Mouse (Mus musculus) embryonic facial prominence, embryonic 11.5 days (tissue): ENCODE measurements around the gene Oser1. TPM values are rescaled to one million over a fixed set of nuclear protein-coding genes. Genes with fewer than 3 reads are reported as not detected.

Experiments
- ATAC-seq: fragments of 200-750 bp; cut with Nextera tagmentation; replicated peaks from 2 replicates; pipeline ENCODE4 v1.8.0; 2017; ENCODE audit warnings: low read depth; ENCODE audit not compliant: insufficient number of reproducible peaks, low FRiP score, low TSS enrichment
- DNase-seq: peaks from one replicate; pipeline ENCODE4 v3.0.0-alpha.2; 2015; ENCODE audit warnings: low spot score
- H3K27ac ChIP-seq: fragments of 300-500 bp; sonication (generic); replicated peaks from 2 replicates; pipeline ENCODE4 v1.5.1; 2014; ENCODE audit warnings: mild to moderate bottlenecking, low read depth, low read length, control low read depth
- H3K27me3 ChIP-seq: fragments of 300-500 bp; sonication (generic); 2 replicates; pipeline ENCODE4 v1.6.1; 2014; ENCODE audit warnings: mild to moderate bottlenecking, low read length, moderate library complexity, mixed read lengths; ENCODE audit not compliant: control insufficient read depth, insufficient read depth
- H3K36me3 ChIP-seq: fragments of 300-500 bp; sonication (generic); replicated peaks from 2 replicates; pipeline ENCODE4 v1.6.1; 2014; ENCODE audit warnings: low read depth, mild to moderate bottlenecking, low read length, moderate library complexity, mixed read lengths; ENCODE audit not compliant: control insufficient read depth, insufficient read depth
- H3K4me1 ChIP-seq: fragments of 300-500 bp; sonication (generic); 2 replicates; pipeline ENCODE4 v1.6.1; 2014; ENCODE audit warnings: low read length, mixed read lengths; ENCODE audit not compliant: control insufficient read depth, insufficient read depth
- H3K4me2 ChIP-seq: fragments of 300-500 bp; sonication (generic); 2 replicates; pipeline ENCODE4 v1.6.1; 2014; ENCODE audit warnings: low read depth, mild to moderate bottlenecking, control low read depth, low read length, moderate library complexity
- H3K4me3 ChIP-seq: fragments of 300-500 bp; sonication (generic); 2 replicates; pipeline ENCODE4 v1.5.1; 2014; ENCODE audit warnings: low read depth, low read length, control low read depth
- H3K9ac ChIP-seq: fragments of 300-500 bp; sonication (generic); replicated peaks from 2 replicates; pipeline ENCODE4 v1.6.1; 2014; ENCODE audit warnings: mild to moderate bottlenecking, control low read depth, low read length
- H3K9me3 ChIP-seq: fragments of 300-500 bp; sonication (generic); replicated peaks from 2 replicates; pipeline ENCODE4 v1.6.1; 2016; ENCODE audit warnings: mild to moderate bottlenecking, low read length, inconsistent platforms, mixed read lengths; ENCODE audit not compliant: control insufficient read depth
- WGBS: fragments of 180-500 bp; shearing (Covaris S2); extraction: QIAGEN DNeasy Blood & Tissue Kit; methylation state at CpG from one replicate; pipeline ENCODE4 v1.1.7; 2014; 5-methylcytosine and 5-hydroxymethylcytosine counted together
- polyA plus RNA-seq: library from polyadenylated mRNA; unstranded; fragments of >200 nt; fragmentation: Nextera tagmentation; extraction: Ambion mirVana; gene quantifications from 2 replicates; pipeline ENCODE4 v1.2.1, GENCODE M21; 2014

Gene Oser1
- polyA plus RNA-seq, 1 experiment from 2014 or later = 105 TPM

DNA sequence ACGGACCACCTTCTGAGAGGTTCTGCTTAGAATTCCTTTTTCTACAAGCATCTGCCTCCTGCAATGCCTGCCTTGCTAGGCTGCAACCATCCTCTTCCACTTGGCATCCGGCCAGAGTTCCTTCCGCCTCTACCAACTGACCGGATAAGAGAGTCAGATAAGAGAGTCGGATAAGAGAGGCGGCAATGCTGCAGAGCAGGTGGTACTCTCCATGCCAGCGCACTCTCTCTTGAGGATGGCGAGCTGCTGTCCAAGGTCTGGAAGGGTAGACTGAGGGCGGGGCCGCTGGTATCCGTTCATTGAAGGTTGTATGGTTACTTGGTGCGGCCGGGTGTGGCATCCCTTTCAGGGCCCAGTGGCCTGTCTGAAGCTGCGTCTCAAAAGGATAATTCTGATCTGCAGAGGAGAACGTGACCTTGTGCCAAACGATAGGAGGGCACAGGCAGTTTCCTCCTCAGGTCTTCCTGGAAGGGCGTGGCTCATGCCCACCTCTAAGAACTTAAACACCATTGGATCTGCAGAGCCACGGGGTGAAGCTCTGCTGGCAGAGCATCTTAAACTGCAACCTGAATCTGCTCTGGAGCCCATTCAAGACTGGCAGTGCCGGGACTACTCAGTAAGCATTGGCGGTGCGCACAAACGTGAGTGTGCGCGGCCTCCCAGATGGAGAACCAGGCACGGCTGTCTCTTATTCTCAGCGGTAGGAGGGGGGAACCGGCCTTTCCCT lies 34.2 kb upstream of the Oser1 start:
- no peaks in the 10 kb centered on the region for H3K9me3 ChIP-seq
- 57% methylated on average over 27 of the region's 27 CpGs for WGBS
- H3K36me3 ChIP-seq = no peaks in the 10 kb centered on the region
- no peak overlapping the region for H3K27ac ChIP-seq
- no peak overlapping the region for H3K4me2 ChIP-seq
- H3K4me3 ChIP-seq = no peak overlapping the region
- H3K9ac ChIP-seq = no peak overlapping the region
- ATAC-seq = no peak
- no peak for DNase-seq
- H3K27me3 ChIP-seq = peaks cover 5% of the 10 kb centered on the region; the same call in 1 of the 2 replicates
- H3K4me1 ChIP-seq = no peaks in the 10 kb centered on the region

DNA sequence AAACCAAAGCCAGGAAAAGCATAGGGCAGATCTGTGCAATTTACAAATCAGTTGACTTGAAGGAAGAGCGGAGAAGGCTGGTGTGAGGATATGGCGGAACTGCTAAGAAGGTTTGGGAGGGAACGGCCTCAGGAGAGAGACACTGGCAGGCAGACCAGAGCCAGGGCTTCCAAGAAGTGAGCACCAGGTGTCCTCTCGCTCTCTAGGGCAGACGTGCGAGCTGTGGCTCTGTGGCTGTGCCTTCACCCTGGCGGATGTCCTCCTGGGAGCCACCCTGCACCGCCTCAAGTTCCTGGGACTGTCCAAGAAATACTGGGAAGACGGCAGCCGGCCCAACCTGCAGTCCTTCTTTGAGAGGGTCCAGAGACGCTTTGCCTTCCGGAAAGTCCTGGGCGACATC lies 28.9 kb upstream of the Oser1 start:
- Histone ChIP-seq H3K27ac (no peak overlapping the region), H3K4me1 (no peaks in the 10 kb centered on the region), H3K4me3 (no peak overlapping the region), H3K36me3 (no peaks in the 10 kb centered on the region), H3K27me3 (peaks cover 2% of the 10 kb centered on the region; the same call in 1 of the 2 replicates), H3K9ac (no peak overlapping the region), H3K9me3 (no peaks in the 10 kb centered on the region), H3K4me2 (no peak overlapping the region)
- DNase-seq (no peak), ATAC-seq (no peak)
- WGBS = 89% methylated on average over 13 of the region's 13 CpGs

DNA sequence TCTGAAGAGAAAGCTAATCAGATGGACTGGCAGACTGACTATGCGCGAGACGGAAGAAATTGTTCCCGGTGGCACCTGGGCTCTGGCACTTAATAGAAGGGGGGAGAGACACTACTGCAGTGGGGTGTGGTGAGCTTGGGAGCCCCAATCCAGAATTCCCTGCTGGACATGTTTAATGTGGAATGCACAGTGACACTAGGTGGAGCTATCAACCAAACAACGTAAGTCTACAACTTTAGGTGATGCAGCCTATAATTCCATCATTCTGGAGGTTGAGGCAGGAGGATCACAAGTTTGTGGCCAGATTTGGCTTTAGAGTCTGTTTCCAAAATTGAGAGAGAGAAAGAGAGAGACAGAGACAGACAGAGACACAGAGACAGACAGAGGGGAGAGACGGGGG lies 28.2 kb upstream of the Oser1 start:
- H3K4me2 ChIP-seq = no peak overlapping the region
- 86% methylated on average over 6 of the region's 6 CpGs for WGBS
- no peaks in the 10 kb centered on the region for H3K9me3 ChIP-seq
- no peaks in the 10 kb centered on the region for H3K27me3 ChIP-seq
- no peaks in the 10 kb centered on the region for H3K4me1 ChIP-seq
- no peak overlapping the region for H3K9ac ChIP-seq
- DNase-seq = no peak
- H3K4me3 ChIP-seq = no peak overlapping the region
- no peak overlapping the region for H3K27ac ChIP-seq
- ATAC-seq = no peak
- H3K36me3 ChIP-seq = no peaks in the 10 kb centered on the region

DNA sequence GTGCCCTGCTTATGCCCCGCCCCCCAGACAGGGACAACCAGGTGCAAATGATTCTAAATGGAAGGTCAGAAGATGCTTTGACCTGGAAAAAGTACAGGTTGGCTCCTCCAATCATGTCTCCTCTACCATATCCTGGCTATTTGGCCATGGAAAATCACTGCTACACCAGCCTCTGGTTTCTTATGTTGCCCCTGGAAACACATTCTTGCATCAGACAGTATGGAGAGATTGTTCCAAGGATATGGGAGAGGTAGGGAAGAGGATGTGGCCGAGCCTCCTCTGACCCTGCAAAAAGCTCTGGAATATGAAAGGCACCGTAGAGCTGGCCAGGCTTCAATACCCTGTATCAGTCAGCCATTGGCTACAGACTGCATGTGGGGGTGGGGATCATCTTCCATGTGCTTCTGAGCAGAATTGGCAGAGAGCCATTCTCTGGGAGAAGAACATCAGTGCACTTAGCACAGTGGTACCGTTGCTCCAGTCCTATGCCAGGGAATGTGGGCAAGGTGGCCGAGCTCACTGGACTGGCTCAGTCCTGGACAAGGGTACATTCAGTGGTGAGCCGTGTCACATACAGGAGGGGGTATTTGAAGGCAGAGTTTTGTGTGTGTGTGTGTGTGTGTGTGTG lies 26.3 kb upstream of the Oser1 start:
- Histone ChIP-seq H3K9me3 (no peaks in the 10 kb centered on the region), H3K27me3 (no peaks in the 10 kb centered on the region), H3K4me3 (no peak overlapping the region), H3K4me2 (no peak overlapping the region), H3K27ac (no peak overlapping the region), H3K4me1 (no peaks in the 10 kb centered on the region), H3K9ac (no peak overlapping the region), H3K36me3 (no peaks in the 10 kb centered on the region)
- DNase-seq = no peak
- ATAC-seq = no peak
- WGBS = 72% methylated on average over 6 of the region's 6 CpGs

DNA sequence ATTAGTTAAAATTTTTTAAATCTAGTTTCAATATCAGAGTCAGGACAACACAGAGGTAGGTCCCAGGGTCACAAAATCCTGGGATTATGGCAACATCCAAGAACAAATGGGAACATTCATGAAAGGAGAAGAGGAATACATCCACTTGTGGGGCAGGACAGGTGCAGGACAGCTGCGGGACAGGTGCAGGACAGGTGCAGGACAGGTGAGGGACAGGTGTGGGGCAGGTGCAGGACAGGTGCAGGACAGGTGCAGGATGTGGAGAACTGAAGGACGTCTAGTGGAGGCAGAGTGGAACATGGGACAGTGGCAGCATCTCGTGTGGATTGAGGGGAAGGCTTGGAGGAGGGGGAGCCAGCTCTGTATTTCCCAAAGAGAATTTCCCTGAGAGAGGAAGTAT lies 24.8 kb upstream of the Oser1 start:
- Histone ChIP-seq H3K4me1 (no peaks in the 10 kb centered on the region), H3K4me3 (no peak overlapping the region), H3K9ac (no peak overlapping the region), H3K36me3 (no peaks in the 10 kb centered on the region), H3K27ac (no peak overlapping the region), H3K9me3 (no peaks in the 10 kb centered on the region), H3K27me3 (no peaks in the 10 kb centered on the region), H3K4me2 (no peak overlapping the region)
- no peak for ATAC-seq
- DNase-seq = no peak
- WGBS = 70% methylated on average over 3 of the region's 3 CpGs

DNA sequence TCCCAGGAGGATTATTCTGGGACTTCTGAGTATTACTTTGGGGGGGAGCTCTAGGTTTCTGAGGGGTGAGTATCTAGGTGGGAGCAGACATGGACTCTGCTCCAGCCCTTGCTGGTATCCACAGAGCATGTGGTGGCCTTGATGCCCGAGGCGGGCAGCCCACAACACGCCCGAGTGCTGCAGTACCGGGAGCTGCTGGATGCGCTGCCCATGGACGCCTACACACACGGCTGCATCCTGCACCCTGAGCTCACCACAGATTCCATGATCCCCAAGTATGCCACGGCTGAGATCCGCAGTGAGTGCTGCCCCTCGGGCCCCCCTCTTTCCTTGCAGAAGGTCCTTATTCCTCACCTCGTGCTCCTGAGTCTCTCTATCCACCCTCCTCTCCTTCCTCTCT lies 22.9 kb upstream of the Oser1 start:
- Histone ChIP-seq H3K4me1 (no peaks in the 10 kb centered on the region), H3K9me3 (no peaks in the 10 kb centered on the region), H3K4me2 (no peak overlapping the region), H3K27ac (no peak overlapping the region), H3K4me3 (no peak overlapping the region), H3K36me3 (no peaks in the 10 kb centered on the region), H3K9ac (no peak overlapping the region), H3K27me3 (no peaks in the 10 kb centered on the region)
- DNase-seq = no peak
- no peak for ATAC-seq
- 86% methylated on average over 12 of the region's 12 CpGs for WGBS

DNA sequence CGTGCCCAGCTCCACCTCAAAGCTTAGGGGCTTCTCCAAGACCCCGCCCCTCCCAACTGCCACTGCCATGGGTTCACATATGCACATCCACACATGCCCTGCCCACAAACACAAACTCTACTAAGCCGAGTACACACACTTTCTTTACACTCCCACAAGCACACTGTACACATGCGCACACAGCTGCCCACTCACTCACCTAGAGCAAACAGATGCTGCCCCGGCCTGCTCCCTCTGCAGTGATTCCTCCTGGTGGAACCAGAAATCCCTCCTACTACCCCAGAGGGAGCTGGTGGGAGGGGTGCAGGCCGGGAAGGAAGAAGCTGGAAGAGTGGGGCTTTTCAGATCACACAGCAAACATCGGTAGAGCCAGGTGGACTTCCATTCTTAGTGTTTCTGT lies 19.5 kb upstream of the Oser1 start:
- Histone ChIP-seq H3K36me3 (no peaks in the 10 kb centered on the region), H3K27me3 (peaks cover 1% of the 10 kb centered on the region; the same call in 1 of the 2 replicates), H3K27ac (no peak overlapping the region), H3K4me1 (no peaks in the 10 kb centered on the region), H3K4me2 (no peak overlapping the region), H3K9ac (no peak overlapping the region), H3K4me3 (no peak overlapping the region), H3K9me3 (no peaks in the 10 kb centered on the region)
- WGBS = 75% methylated on average over 7 of the region's 7 CpGs
- ATAC-seq = no peak
- DNase-seq = no peak

DNA sequence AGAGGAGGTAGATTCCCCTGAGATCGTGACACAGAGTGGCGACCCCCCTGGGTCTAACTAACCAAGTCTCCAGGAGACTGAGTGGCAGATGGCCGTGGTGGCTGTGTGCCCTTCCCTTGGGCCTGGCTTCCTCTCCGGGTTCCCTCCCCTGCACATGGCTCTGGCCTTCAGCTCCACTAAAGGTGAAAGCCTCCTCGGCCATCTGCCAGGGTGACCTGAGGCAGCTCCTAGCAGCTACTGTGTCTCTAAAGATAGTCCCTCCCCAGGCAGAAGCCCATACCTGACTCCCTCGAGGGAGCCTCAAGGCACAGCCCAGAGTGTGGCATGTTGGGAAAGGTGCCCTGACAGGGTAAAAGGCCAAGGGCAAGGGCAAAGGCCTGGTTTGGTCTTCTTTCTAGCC lies 19.0 kb upstream of the Oser1 start:
- DNase-seq = no peak
- Histone ChIP-seq H3K4me3 (no peak overlapping the region), H3K27me3 (peaks cover 5% of the 10 kb centered on the region), H3K27ac (no peak overlapping the region), H3K9ac (no peak overlapping the region), H3K9me3 (no peaks in the 10 kb centered on the region), H3K4me1 (no peaks in the 10 kb centered on the region), H3K4me2 (no peak overlapping the region), H3K36me3 (no peaks in the 10 kb centered on the region)
- 59% methylated on average over 6 of the region's 6 CpGs for WGBS
- no peak for ATAC-seq
